ENCODE assay signal across 21 mouse cellular contexts in genomic region chr2:74795531-74795930, GRCm38 (mm10). TPM values are rescaled to one million over a fixed set of nuclear protein-coding genes. Genes with fewer than 3 reads are reported as not detected.
DNase-seq lines count a peak whose midpoint lies in the region; ATAC-seq and TF ChIP-seq lines count a peak whose summit lies in the region.
"Had no signal": no experiment of that assay in that cellular context is flagged by ENCODE, and none has a peak within 500 bp of the region (broad histone marks: within the 10 kb centered on the region; RNA-seq: fewer than 3 reads in every experiment).

No protein-coding gene starts in this region.

- no peaks in the 10 kb centered on the region for H3K9me3 ChIP-seq in limb, embryonic 14.5 days (ENCODE audit: control insufficient read depth, low read length)
- H3K9me3 ChIP-seq in limb, embryonic 10.5 days (replicated peaks) = no peaks in the 10 kb centered on the region
- H3K9me3 ChIP-seq: hindbrain, embryonic 10.5 days; intestine, embryonic 15.5 days; liver, embryonic 12.5 days; midbrain, embryonic 15.5 days; neural tube, embryonic 12.5 days had no signal

- DNase-seq in embryo, embryonic 10 days (ENCODE audit: low spot score) = peak; percentile 22
- no peak for DNase-seq in embryo, embryonic 9.5 days (ENCODE audit: extremely low spot score)
- peak; percentile 53 for DNase-seq in limb, embryonic 14.5 days (ENCODE audit: low spot score)
- no peak for DNase-seq in limb, embryonic 10.5 days (ENCODE audit: low spot score)
- peak; percentile 3 to 5 for DNase-seq in gastrocnemius, adult 8-10 months (ENCODE audit: low spot score in 2 of 2)
- peak; percentile 28 for DNase-seq in mesoderm, embryonic 11.5 days (ENCODE audit: low read depth, low spot score)
- DNase-seq in urinary bladder, postnatal 14 days (ENCODE audit: low spot score) = no peak
- DNase-seq: cerebellum, adult 11-12 months; retina, postnatal 1 day; spleen, adult 18-20 months; thymus, postnatal 14 days had no signal

- H3K9ac ChIP-seq in limb, embryonic 14.5 days (ENCODE audit: low read depth, low read length, severe bottlenecking) = no peak overlapping the region
- H3K9ac ChIP-seq: intestine, embryonic 15.5 days; liver, embryonic 12.5 days; midbrain, embryonic 15.5 days; neural tube, embryonic 12.5 days had no signal

- H3K4me3 ChIP-seq in limb, embryonic 14.5 days (replicated peaks; ENCODE audit: low read length) = no peak overlapping the region
- H3K4me3 ChIP-seq in limb, embryonic 10.5 days = no peak overlapping the region
- H3K4me3 ChIP-seq: hindbrain, embryonic 10.5 days; intestine, embryonic 15.5 days; liver, embryonic 12.5 days; midbrain, embryonic 15.5 days; neural tube, embryonic 12.5 days had no signal

- H3K27ac ChIP-seq in limb, embryonic 14.5 days (replicated peaks; ENCODE audit: low read depth, low read length) = 0 out of 2 replicates have a peak overlapping the region, but pooled peaks have one; percentile 2
- H3K27ac ChIP-seq in limb, embryonic 10.5 days = no peak overlapping the region
- H3K27ac ChIP-seq: hindbrain, embryonic 10.5 days; intestine, embryonic 15.5 days; kidney, postnatal 0 days; liver, embryonic 12.5 days; midbrain, embryonic 15.5 days; neural tube, embryonic 12.5 days had no signal

- TF ChIP-seq POLR2A in limb, embryonic 14.5 days (IDR thresholded peaks at IDR 0.05; ENCODE audit: borderline replicate concordance, extremely low read depth, insufficient read depth, insufficient read length) = no peak

- WGBS in limb, embryonic 14.5 days = 45% methylated on average over 7 of the region's 7 CpGs
- WGBS in limb, embryonic 10.5 days = 57% methylated on average over 7 of the region's 7 CpGs

- 0 out of 2 replicates have a peak, but pooled peaks cover 3% of the 10 kb centered on the region for H3K4me1 ChIP-seq in limb, embryonic 14.5 days (ENCODE audit: control insufficient read depth, insufficient read depth, low read length)
- H3K4me1 ChIP-seq in limb, embryonic 10.5 days = no peaks in the 10 kb centered on the region
- H3K4me1 ChIP-seq: hindbrain, embryonic 10.5 days; intestine, embryonic 15.5 days; liver, embryonic 12.5 days; midbrain, embryonic 15.5 days; neural tube, embryonic 12.5 days had no signal

- H3K36me3 ChIP-seq in limb, embryonic 14.5 days (ENCODE audit: control insufficient read depth, insufficient read depth, low read length) = no peaks in the 10 kb centered on the region
- H3K36me3 ChIP-seq in limb, embryonic 10.5 days = no peaks in the 10 kb centered on the region
- H3K36me3 ChIP-seq: hindbrain, embryonic 10.5 days; intestine, embryonic 15.5 days; liver, embryonic 12.5 days; midbrain, embryonic 15.5 days; neural tube, embryonic 12.5 days had no signal

- H3K27me3 ChIP-seq in limb, embryonic 14.5 days (ENCODE audit: control insufficient read depth, insufficient read depth, low read length) = no peaks in the 10 kb centered on the region
- no peaks in the 10 kb centered on the region for H3K27me3 ChIP-seq in limb, embryonic 10.5 days (ENCODE audit: low read depth, poor library complexity, severe bottlenecking)
- H3K27me3 ChIP-seq: intestine, embryonic 15.5 days; liver, embryonic 12.5 days; midbrain, embryonic 15.5 days; neural tube, embryonic 12.5 days had no signal

- ATAC-seq in limb, embryonic 14.5 days (ENCODE audit: low FRiP score, low read depth) = 0 out of 2 replicates have a peak, but pooled peaks have one; percentile 70
- ATAC-seq in frontal cortex, adult (ENCODE audit: low TSS enrichment) = no peak
- ATAC-seq: intestine, embryonic 15.5 days; liver, embryonic 12.5 days; midbrain, embryonic 15.5 days had no signal

- H3K4me2 ChIP-seq in limb, embryonic 14.5 days (replicated peaks; ENCODE audit: low read depth, low read length, severe bottlenecking) = no peak overlapping the region
- H3K4me2 ChIP-seq: intestine, embryonic 15.5 days; liver, embryonic 12.5 days; midbrain, embryonic 15.5 days; neural tube, embryonic 12.5 days had no signal

RNA-seq across cellular contexts. Expression of gene Mtx2, which starts 30.1 kb away (rescaled TPM):
- 69.0 and 72.4 TPM in 2 replicates for polyA plus RNA-seq in limb, embryonic 14.5 days (2012; rRNA removed)
- 121 and 132 TPM in 2 replicates for polyA plus RNA-seq in limb, embryonic 14.5 days (2014; fragmentation: Nextera tagmentation; extraction: Ambion mirVana)
- 128 and 140 TPM in 2 replicates for polyA plus RNA-seq in limb, embryonic 10.5 days (2016; fragmentation: Nextera tagmentation; extraction: Ambion mirVana)
- 10 to 100 TPM; 25.7 to 33.2 (median 27.7) TPM for total RNA-seq in gastrocnemius, adult 8-10 months (2022)

RNA-seq across cellular contexts. Expression of gene Hoxd1, which starts 32.8 kb away (rescaled TPM):
- polyA plus RNA-seq in limb, embryonic 14.5 days (2012; rRNA removed) = 0.50 and 0.59 TPM in 2 replicates
- 0.44 and 0.48 TPM in 2 replicates for polyA plus RNA-seq in limb, embryonic 14.5 days (2014; fragmentation: Nextera tagmentation; extraction: Ambion mirVana)
- polyA plus RNA-seq in limb, embryonic 10.5 days (2016; fragmentation: Nextera tagmentation; extraction: Ambion mirVana) = 0.68 and 1.2 TPM in 2 replicates
- not detected for total RNA-seq in gastrocnemius, adult 8-10 months (2022)
- total RNA-seq: gastrocnemius, postnatal 36 days; left cerebral cortex, postnatal 14 days had no signal
- polyA plus RNA-seq: liver, embryonic 12.5 days; midbrain, embryonic 15.5 days; stomach, embryonic 16.5 days had no signal

Comparison
In these comparisons a context has a peak if more than half of its experiments do, and no peak if none do; other contexts are left out.
1. DNase-seq: peak in embryo, embryonic 10 days (single experiment), limb, embryonic 14.5 days (single experiment), gastrocnemius, adult 8-10 months (2 of 2) and mesoderm, embryonic 11.5 days (single experiment); none in embryo, embryonic 9.5 days (single experiment), limb, embryonic 10.5 days (single experiment) and urinary bladder, postnatal 14 days (single experiment).